Mouse (Mus musculus): ENCODE data around the gene Myo1h. TPM values are rescaled to one million over a fixed set of nuclear protein-coding genes. Genes with fewer than 3 reads are reported as not detected.

Myo1h gene
- polyA plus RNA-seq, 2 experiments: 0.19 to 0.44 TPM

- H3K36me3 ChIP-seq (replicated peaks; ENCODE audit: control insufficient read depth, insufficient read depth, low read depth): no peaks in the 10 kb centered on the region
- no peak overlapping the region for H3K9ac ChIP-seq (replicated peaks)
- no peak for DNase-seq (ENCODE audit: low read depth in 3 of 3, low spot score in 3 of 3)
- no peak overlapping the region; the same call in 1 of the 2 replicates for H3K4me2 ChIP-seq (ENCODE audit: low read depth)
- ATAC-seq (ENCODE audit: insufficient read depth): peak; percentile 52; the same call in 1 of the 2 replicates
- peak overlapping the region in 1 of 2 experiments; percentile 15; a peak in 1 of 4 replicates for H3K4me3 ChIP-seq (ENCODE audit: insufficient read depth in 1 of 2, low read depth in 2 of 2, low read length in 2 of 2)
- no peaks in the 10 kb centered on the region for H3K9me3 ChIP-seq (ENCODE audit: control insufficient read depth, low read length)
- no peak overlapping the region for H3K27ac ChIP-seq
- TF ChIP-seq EP300 (IDR thresholded peaks at IDR 0.05; ENCODE audit: low read depth): no peak
- no peak for TF ChIP-seq CTCF (IDR thresholded peaks at IDR 0.05; ENCODE audit: low read depth)
- 57% methylated on average over 23 of the region's 23 CpGs for WGBS (ENCODE audit: insufficient replicate concordance)
- no peaks in the 10 kb centered on the region for H3K27me3 ChIP-seq (ENCODE audit: control insufficient read depth, insufficient read depth, low read length)
- 0 out of 4 replicates have a peak, but pooled peaks cover 0 to 4% of the 10 kb centered on the region in 2 experiments for H3K4me1 ChIP-seq (replicated peaks; ENCODE audit: control insufficient read depth in 2 of 2, insufficient read depth in 2 of 2, low read length in 1 of 2)
Measured at GRCm38 (mm10) chr5:114356936-114357751, 68.2 kb downstream of the Myo1h start.

DNA sequence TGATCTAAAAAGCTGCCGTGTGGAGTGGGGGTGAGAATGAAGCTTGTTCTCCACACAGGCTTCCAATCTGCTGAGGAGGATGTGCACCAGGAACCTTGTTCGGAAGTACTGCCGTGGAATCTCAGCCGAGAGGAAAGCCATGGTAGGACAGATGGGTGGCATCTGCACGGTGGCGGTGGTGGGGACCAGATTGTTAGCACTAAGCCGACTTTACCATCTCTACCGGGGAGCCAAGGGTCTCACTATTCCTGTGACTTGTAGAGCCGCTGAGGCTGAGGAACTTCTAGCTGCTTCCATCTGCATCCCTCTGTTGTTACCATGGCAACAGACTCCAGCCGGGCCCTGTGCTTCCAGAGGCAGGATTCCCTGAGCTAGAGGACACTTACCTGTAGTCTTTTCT, 69.9 kb downstream of the Myo1h start:
- no peak for TF ChIP-seq CTCF (IDR thresholded peaks at IDR 0.05; ENCODE audit: low read depth)
- no peak for TF ChIP-seq EP300 (IDR thresholded peaks at IDR 0.05; ENCODE audit: low read depth)
- Histone ChIP-seq H3K4me3 (ENCODE audit: insufficient read depth in 1 of 2, low read depth in 2 of 2, low read length in 2 of 2) (no peak overlapping the region), H3K27me3 (ENCODE audit: control insufficient read depth, insufficient read depth, low read length) (no peaks in the 10 kb centered on the region), H3K36me3 (replicated peaks; ENCODE audit: control insufficient read depth, insufficient read depth, low read depth) (no peaks in the 10 kb centered on the region), H3K4me1 (replicated peaks; ENCODE audit: control insufficient read depth in 2 of 2, insufficient read depth in 2 of 2, low read length in 1 of 2) (0 out of 4 replicates have a peak, but pooled peaks cover 0 to 4% of the 10 kb centered on the region in 2 experiments), H3K9me3 (ENCODE audit: control insufficient read depth, low read length) (no peaks in the 10 kb centered on the region), H3K9ac (replicated peaks) (no peak overlapping the region), H3K4me2 (ENCODE audit: low read depth) (no peak overlapping the region), H3K27ac (no peak overlapping the region)
- ATAC-seq (ENCODE audit: insufficient read depth): no peak
- 72% methylated on average over 10 of the region's 10 CpGs for WGBS (ENCODE audit: insufficient replicate concordance)
- no peak for DNase-seq (ENCODE audit: low read depth in 3 of 3, low spot score in 3 of 3)

DNA sequence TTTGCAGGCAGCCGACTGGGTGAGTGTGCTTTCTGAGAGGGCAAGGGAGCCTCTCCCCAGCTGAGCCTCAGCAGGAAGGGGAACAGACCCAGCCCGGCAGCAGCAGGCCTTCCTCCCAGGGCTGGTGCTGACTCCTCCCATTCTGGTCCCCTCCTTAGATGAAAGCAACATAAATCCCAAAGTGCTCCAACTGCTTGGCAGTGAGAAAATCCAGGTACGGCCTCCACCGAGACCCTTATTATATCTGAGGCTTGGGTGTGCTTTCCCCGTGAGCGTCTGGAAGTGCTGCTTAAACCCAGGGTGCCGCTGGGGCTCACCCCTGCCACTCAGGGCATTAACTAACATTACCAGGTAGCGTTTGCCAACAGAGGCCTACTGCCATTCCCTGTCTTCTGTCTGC, 70.6 kb downstream of the Myo1h start:
- H3K4me3 ChIP-seq (ENCODE audit: insufficient read depth in 1 of 2, low read depth in 2 of 2, low read length in 2 of 2): no peak overlapping the region
- no peak for TF ChIP-seq CTCF (IDR thresholded peaks at IDR 0.05; ENCODE audit: low read depth)
- no peak for TF ChIP-seq EP300 (IDR thresholded peaks at IDR 0.05; ENCODE audit: low read depth)
- DNase-seq (ENCODE audit: low read depth in 3 of 3, low spot score in 3 of 3) (no peak), ATAC-seq (ENCODE audit: insufficient read depth) (no peak)
- H3K4me2 ChIP-seq (ENCODE audit: low read depth): no peak overlapping the region
- H3K4me1 ChIP-seq (replicated peaks; ENCODE audit: control insufficient read depth in 2 of 2, insufficient read depth in 2 of 2, low read length in 1 of 2): 0 out of 4 replicates have a peak, but pooled peaks cover 0 to 4% of the 10 kb centered on the region in 2 experiments
- WGBS (ENCODE audit: insufficient replicate concordance): 52% methylated on average over 8 of the region's 8 CpGs
- H3K27ac ChIP-seq: no peak overlapping the region
- no peaks in the 10 kb centered on the region for H3K36me3 ChIP-seq (replicated peaks; ENCODE audit: control insufficient read depth, insufficient read depth, low read depth)
- H3K9ac ChIP-seq (replicated peaks): no peak overlapping the region
- no peaks in the 10 kb centered on the region for H3K9me3 ChIP-seq (ENCODE audit: control insufficient read depth, low read length)
- H3K27me3 ChIP-seq (ENCODE audit: control insufficient read depth, insufficient read depth, low read length): no peaks in the 10 kb centered on the region

- Histone ChIP-seq H3K27ac (no peak overlapping the region), H3K4me3 (ENCODE audit: insufficient read depth in 1 of 2, low read depth in 2 of 2, low read length in 2 of 2) (no peak overlapping the region), H3K36me3 (replicated peaks; ENCODE audit: control insufficient read depth, insufficient read depth, low read depth) (peaks cover under 1% of the 10 kb centered on the region; the same call in 1 of the 2 replicates), H3K4me1 (replicated peaks; ENCODE audit: control insufficient read depth in 2 of 2, insufficient read depth in 2 of 2, low read length in 1 of 2) (0 out of 4 replicates have a peak, but pooled peaks cover 0 to 4% of the 10 kb centered on the region in 2 experiments), H3K4me2 (ENCODE audit: low read depth) (no peak overlapping the region), H3K27me3 (ENCODE audit: control insufficient read depth, insufficient read depth, low read length) (no peaks in the 10 kb centered on the region), H3K9ac (replicated peaks) (no peak overlapping the region), H3K9me3 (ENCODE audit: control insufficient read depth, low read length) (no peaks in the 10 kb centered on the region)
- WGBS (ENCODE audit: insufficient replicate concordance): 52% methylated on average over 15 of the region's 15 CpGs
- DNase-seq (ENCODE audit: low read depth in 3 of 3, low spot score in 3 of 3) (no peak), ATAC-seq (ENCODE audit: insufficient read depth) (no peak)
- TF ChIP-seq CTCF (IDR thresholded peaks at IDR 0.05; ENCODE audit: low read depth): no peak
- TF ChIP-seq EP300 (IDR thresholded peaks at IDR 0.05; ENCODE audit: low read depth): no peak
Measured at GRCm38 (mm10) chr5:114360968-114361367, 72.0 kb downstream of the Myo1h start.

DNA sequence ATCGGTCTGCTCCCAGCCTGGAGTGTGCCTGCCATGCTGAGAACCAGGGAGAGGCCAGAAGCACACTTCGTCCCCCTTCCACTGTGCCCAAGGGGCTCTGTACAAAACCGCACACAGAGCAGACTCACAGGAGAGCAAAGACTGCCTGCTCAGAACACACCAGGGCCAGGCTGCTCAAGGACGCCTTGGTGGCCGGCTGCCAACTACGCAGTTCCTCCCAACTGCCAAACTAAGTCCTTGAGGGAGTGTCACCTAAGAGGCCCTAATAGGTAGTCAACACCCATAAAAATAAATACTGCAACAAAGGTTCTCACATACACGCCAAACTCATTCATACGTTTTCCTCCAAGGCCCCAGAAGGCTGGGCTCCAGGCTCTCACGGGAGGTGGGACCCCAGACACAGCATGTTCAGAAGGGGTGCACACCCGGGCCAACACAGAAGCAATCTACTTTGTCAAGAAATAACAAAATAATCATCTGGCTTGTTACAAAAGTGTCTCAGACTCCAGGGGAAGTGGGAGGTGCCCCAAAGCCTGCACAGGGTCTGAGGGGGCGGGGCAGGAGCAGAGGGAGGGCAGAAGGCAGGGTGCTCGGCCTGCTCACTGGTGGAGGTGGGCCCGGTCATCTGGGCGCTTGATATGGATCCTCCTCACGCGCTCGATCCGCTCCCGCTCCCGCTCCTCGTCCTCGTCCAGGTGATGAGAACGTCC, 76.2 kb downstream of the Myo1h start:
- Histone ChIP-seq H3K9me3 (ENCODE audit: control insufficient read depth, low read length) (no peaks in the 10 kb centered on the region), H3K9ac (replicated peaks) (no peak overlapping the region), H3K27ac (no peak overlapping the region), H3K4me3 (ENCODE audit: insufficient read depth in 1 of 2, low read depth in 2 of 2, low read length in 2 of 2) (no peak overlapping the region), H3K27me3 (ENCODE audit: control insufficient read depth, insufficient read depth, low read length) (no peaks in the 10 kb centered on the region), H3K4me2 (ENCODE audit: low read depth) (no peak overlapping the region), H3K4me1 (replicated peaks; ENCODE audit: control insufficient read depth in 2 of 2, insufficient read depth in 2 of 2, low read length in 1 of 2) (no peaks in the 10 kb centered on the region), H3K36me3 (replicated peaks; ENCODE audit: control insufficient read depth, insufficient read depth, low read depth) (peaks cover 13% of the 10 kb centered on the region; the same call in 1 of the 2 replicates)
- WGBS (ENCODE audit: insufficient replicate concordance): 82% methylated on average over 23 of the region's 23 CpGs
- no peak for TF ChIP-seq CTCF (IDR thresholded peaks at IDR 0.05; ENCODE audit: low read depth)
- TF ChIP-seq EP300 (IDR thresholded peaks at IDR 0.05; ENCODE audit: low read depth): no peak
- no peak for DNase-seq (ENCODE audit: low read depth in 3 of 3, low spot score in 3 of 3)
- no peak for ATAC-seq (ENCODE audit: insufficient read depth)

All from liver, embryonic 14.5 days (tissue).